Mouse (Mus musculus): ENCODE measurements around the gene Sbpl. TPM values are rescaled to one million over a fixed set of nuclear protein-coding genes. Genes with fewer than 3 reads are reported as not detected.
A peak's percentile ranks its signal among the peaks of the same experiment; 100 is the strongest.
"Not testable (repeated sequence)": the region's sequence is repeated elsewhere in the genome, so short reads cannot be mapped to it uniquely, and the experiment has no call there.

The Sbpl gene
- total RNA-seq, 2 experiments from 2014 or later: not detected

- ATAC-seq (replicated peaks; ENCODE audit: low FRiP score, poor library complexity, severe bottlenecking): no peak
These were observed 10.8 kb upstream of the Sbpl start for GRCm38 (mm10) chr17:23965805-23966425.

GRCm38 (mm10) chr17:23961573-23962122 lies 6.6 kb upstream of the Sbpl start:
- ATAC-seq (replicated peaks; ENCODE audit: low FRiP score, poor library complexity, severe bottlenecking): no peak

GRCm38 (mm10) chr17:23960084-23960738 lies 5.1 kb upstream of the Sbpl start:
- peak; percentile 71; the same call in 1 of the 2 replicates for ATAC-seq (replicated peaks; ENCODE audit: low FRiP score, poor library complexity, severe bottlenecking)

GRCm38 (mm10) chr17:23950828-23951227 lies 4.2 kb downstream of the Sbpl start:
- not testable (repeated sequence) for ATAC-seq (replicated peaks; ENCODE audit: low FRiP score, poor library complexity, severe bottlenecking)

- no peak for ATAC-seq (replicated peaks; ENCODE audit: low FRiP score, poor library complexity, severe bottlenecking)
These were observed 6.0 kb downstream of the Sbpl start for GRCm38 (mm10) chr17:23949068-23949467.

- not testable (repeated sequence) for ATAC-seq (replicated peaks; ENCODE audit: low FRiP score, poor library complexity, severe bottlenecking)
These were observed 7.6 kb downstream of the Sbpl start for GRCm38 (mm10) chr17:23947486-23947885.

GRCm38 (mm10) chr17:23941372-23941771 lies 13.7 kb downstream of the Sbpl start, which contains the start of gene Sbp:
Gene Sbp (plus strand): TSS chr17:23941672.
- no peak for ATAC-seq (replicated peaks; ENCODE audit: low FRiP score, poor library complexity, severe bottlenecking)

- ATAC-seq (replicated peaks; ENCODE audit: low FRiP score, poor library complexity, severe bottlenecking): no peak
These were observed 23.9 kb downstream of the Sbpl start for GRCm38 (mm10) chr17:23931157-23931556.

- ATAC-seq (replicated peaks; ENCODE audit: low FRiP score, poor library complexity, severe bottlenecking): 0 out of 2 replicates have a peak, but pooled peaks have one; percentile 21
These were observed 30.0 kb downstream of the Sbpl start for GRCm38 (mm10) chr17:23925090-23925493.

- ATAC-seq (replicated peaks; ENCODE audit: low FRiP score, poor library complexity, severe bottlenecking): peak; percentile 86
These were observed 30.5 kb downstream of the Sbpl start for GRCm38 (mm10) chr17:23924531-23925007.

GRCm38 (mm10) chr17:23917158-23917557 lies 37.9 kb downstream of the Sbpl start, which contains the start of gene Dcpp3:
Gene Dcpp3 (plus strand): TSS chr17:23917458.
- not testable (repeated sequence) for ATAC-seq (replicated peaks; ENCODE audit: low FRiP score, poor library complexity, severe bottlenecking)

Other genes starting within 250 kb of the Sbpl start
- not detected in 2 replicates for gene 1520401A03Rik, start 232.5 kb downstream of the Sbpl start, total RNA-seq (2015; ENCODE audit: low replicate concordance)
- not detected in 2 replicates for gene 1520401A03Rik, start 232.5 kb downstream of the Sbpl start, total RNA-seq (2017; ENCODE audit: low replicate concordance)
- gene Pkmyt1, start 228.9 kb downstream of the Sbpl start, total RNA-seq (2015; ENCODE audit: low replicate concordance): 50.3 and 81.4 TPM in 2 replicates
- 30.7 and 39.9 TPM in 2 replicates for gene Pkmyt1, start 228.9 kb downstream of the Sbpl start, total RNA-seq (2017; ENCODE audit: low replicate concordance)
- 1.4 and 10.1 TPM in 2 replicates for gene Paqr4, start 214.4 kb downstream of the Sbpl start, total RNA-seq (2015; ENCODE audit: low replicate concordance)
- gene Paqr4, start 214.4 kb downstream of the Sbpl start, total RNA-seq (2017; ENCODE audit: low replicate concordance): 7.5 and 11.2 TPM in 2 replicates
- not detected in 2 replicates for gene Kremen2, start 209.4 kb downstream of the Sbpl start, total RNA-seq (2015; ENCODE audit: low replicate concordance)
- not detected in 2 replicates for gene Kremen2, start 209.4 kb downstream of the Sbpl start, total RNA-seq (2017; ENCODE audit: low replicate concordance)
- gene Flywch1, start 183.7 kb downstream of the Sbpl start, total RNA-seq (2015; ENCODE audit: low replicate concordance): 2.1 and 2.9 TPM in 2 replicates
- 3.4 and 14.2 TPM in 2 replicates for gene Flywch1, start 183.7 kb downstream of the Sbpl start, total RNA-seq (2017; ENCODE audit: low replicate concordance)
- gene Flywch2, start 169.2 kb downstream of the Sbpl start, total RNA-seq (2015; ENCODE audit: low replicate concordance): not detected in 2 replicates
- gene Flywch2, start 169.2 kb downstream of the Sbpl start, total RNA-seq (2017; ENCODE audit: low replicate concordance): not detected in 2 replicates
- 468 and 572 TPM in 2 replicates for gene Srrm2, start 164.7 kb downstream of the Sbpl start, total RNA-seq (2015; ENCODE audit: low replicate concordance)
- gene Srrm2, start 164.7 kb downstream of the Sbpl start, total RNA-seq (2017; ENCODE audit: low replicate concordance): 294 and 325 TPM in 2 replicates
- 137 and 167 TPM in 2 replicates for gene Elob, start 126.1 kb downstream of the Sbpl start, total RNA-seq (2015; ENCODE audit: low replicate concordance)
- 51.7 and 117 TPM in 2 replicates for gene Elob, start 126.1 kb downstream of the Sbpl start, total RNA-seq (2017; ENCODE audit: low replicate concordance)
- gene Prss33, start 119.2 kb downstream of the Sbpl start, total RNA-seq (2015; ENCODE audit: low replicate concordance): not detected in 2 replicates
- not detected in 2 replicates for gene Prss33, start 119.2 kb downstream of the Sbpl start, total RNA-seq (2017; ENCODE audit: low replicate concordance)
- not detected in 2 replicates for gene Prss32, start 111.4 kb downstream of the Sbpl start, total RNA-seq (2015; ENCODE audit: low replicate concordance)
- not detected in 2 replicates for gene Prss32, start 111.4 kb downstream of the Sbpl start, total RNA-seq (2017; ENCODE audit: low replicate concordance)
- not detected in 2 replicates for gene Prss41, start 111.1 kb downstream of the Sbpl start, total RNA-seq (2015; ENCODE audit: low replicate concordance)
- gene Prss41, start 111.1 kb downstream of the Sbpl start, total RNA-seq (2017; ENCODE audit: low replicate concordance): not detected in 2 replicates
- gene Prss21, start 87.2 kb downstream of the Sbpl start, total RNA-seq (2015; ENCODE audit: low replicate concordance): not detected in 2 replicates
- gene Prss21, start 87.2 kb downstream of the Sbpl start, total RNA-seq (2017; ENCODE audit: low replicate concordance): not detected in 2 replicates
- gene Dcpp1, start 74.4 kb downstream of the Sbpl start, total RNA-seq (2015; ENCODE audit: low replicate concordance): not detected in 2 replicates
- not detected in 2 replicates for gene Dcpp1, start 74.4 kb downstream of the Sbpl start, total RNA-seq (2017; ENCODE audit: low replicate concordance)
- not detected in 2 replicates for gene Dcpp2, start 74.4 kb downstream of the Sbpl start, total RNA-seq (2015; ENCODE audit: low replicate concordance)
- not detected in 2 replicates for gene Dcpp2, start 74.4 kb downstream of the Sbpl start, total RNA-seq (2017; ENCODE audit: low replicate concordance)
- not detected in 2 replicates for gene Dcpp3, start 37.8 kb downstream of the Sbpl start, total RNA-seq (2015; ENCODE audit: low replicate concordance)
- gene Dcpp3, start 37.8 kb downstream of the Sbpl start, total RNA-seq (2017; ENCODE audit: low replicate concordance): not detected in 2 replicates
- not detected in 2 replicates for gene Sbp, start 13.6 kb downstream of the Sbpl start, total RNA-seq (2015; ENCODE audit: low replicate concordance)
- gene Sbp, start 13.6 kb downstream of the Sbpl start, total RNA-seq (2017; ENCODE audit: low replicate concordance): not detected in 2 replicates
- gene Prss30, start 25.3 kb upstream of the Sbpl start, total RNA-seq (2015; ENCODE audit: low replicate concordance): 0.84 TPM in 1 of 2 replicates, not detected in the other
- gene Prss30, start 25.3 kb upstream of the Sbpl start, total RNA-seq (2017; ENCODE audit: low replicate concordance): not detected in 2 replicates
- gene Prss22, start 42.8 kb upstream of the Sbpl start, total RNA-seq (2015; ENCODE audit: low replicate concordance): not detected in 2 replicates
- not detected in 2 replicates for gene Prss22, start 42.8 kb upstream of the Sbpl start, total RNA-seq (2017; ENCODE audit: low replicate concordance)
- not detected in 2 replicates for gene Prss27, start 82.9 kb upstream of the Sbpl start, total RNA-seq (2015; ENCODE audit: low replicate concordance)
- not detected in 2 replicates for gene Prss27, start 82.9 kb upstream of the Sbpl start, total RNA-seq (2017; ENCODE audit: low replicate concordance)
- 4.3 and 5.0 TPM in 2 replicates for gene Kctd5, start 118.2 kb upstream of the Sbpl start, total RNA-seq (2015; ENCODE audit: low replicate concordance)
- gene Kctd5, start 118.2 kb upstream of the Sbpl start, total RNA-seq (2017; ENCODE audit: low replicate concordance): 8.0 and 10.7 TPM in 2 replicates
- gene Pdpk1, start 195.7 kb upstream of the Sbpl start, total RNA-seq (2015; ENCODE audit: low replicate concordance): 83.6 and 88.0 TPM in 2 replicates
- 74.5 and 76.8 TPM in 2 replicates for gene Pdpk1, start 195.7 kb upstream of the Sbpl start, total RNA-seq (2017; ENCODE audit: low replicate concordance)
- 10.5 and 20.5 TPM in 2 replicates for gene Amdhd2, start 208.5 kb upstream of the Sbpl start, total RNA-seq (2015; ENCODE audit: low replicate concordance)
- 9.8 and 10.7 TPM in 2 replicates for gene Amdhd2, start 208.5 kb upstream of the Sbpl start, total RNA-seq (2017; ENCODE audit: low replicate concordance)
- 231 and 265 TPM in 2 replicates for gene Atp6v0c, start 214.4 kb upstream of the Sbpl start, total RNA-seq (2015; ENCODE audit: low replicate concordance)
- 83.8 and 103 TPM in 2 replicates for gene Atp6v0c, start 214.4 kb upstream of the Sbpl start, total RNA-seq (2017; ENCODE audit: low replicate concordance)